Mouse (Mus musculus): ENCODE data around the gene Fam3b. TPM values are rescaled to one million over a fixed set of nuclear protein-coding genes. Genes with fewer than 3 reads are reported as not detected.

Gene Fam3b
- polyA plus RNA-seq, 1 experiment from 2014 or later, result not detected

DNA sequence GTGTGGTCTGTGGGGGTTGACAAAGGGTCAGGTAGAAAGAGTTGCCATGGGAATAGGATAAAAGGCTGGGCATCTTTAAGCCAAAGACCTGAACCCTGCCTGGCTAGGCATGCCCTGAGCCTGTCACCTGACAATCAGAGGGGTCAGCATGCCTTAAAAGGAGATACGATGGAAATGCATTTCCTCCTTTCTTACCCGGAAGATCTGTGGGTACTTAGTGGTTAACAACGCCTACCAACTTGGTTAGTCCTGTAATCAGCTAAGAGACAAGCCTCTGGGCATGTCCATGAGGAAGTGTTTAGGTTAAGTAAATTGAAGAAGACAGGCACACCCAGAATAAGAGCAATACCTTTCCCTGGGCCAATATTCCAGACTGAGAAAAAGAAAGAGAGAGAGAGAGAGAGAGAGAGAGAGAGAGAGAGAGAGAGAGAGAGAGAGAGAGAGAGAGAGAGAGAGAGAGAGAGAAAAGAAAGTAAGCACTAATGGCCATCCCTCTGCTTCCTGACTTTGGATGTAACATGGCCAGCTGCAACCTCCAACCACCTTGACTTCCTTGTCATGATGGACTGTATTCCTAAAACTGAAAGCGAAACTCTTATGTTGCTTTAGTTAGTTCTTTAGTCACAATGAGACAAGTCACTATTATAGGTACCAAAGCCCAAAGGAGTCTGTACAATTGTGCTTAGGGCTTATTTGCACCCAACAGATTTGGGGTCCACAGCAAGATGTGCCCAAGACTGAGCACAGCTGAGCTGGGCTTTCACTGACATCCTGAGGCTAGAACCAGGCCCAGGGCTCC lies 46.4 kb downstream of the Fam3b start:
- Histone ChIP-seq H3K36me3 (ENCODE audit: control insufficient read depth, insufficient read depth, low read length) (no peaks in the 10 kb centered on the region), H3K27me3 (ENCODE audit: control insufficient read depth, insufficient read depth, low read depth, low read length) (no peaks in the 10 kb centered on the region), H3K9ac (ENCODE audit: low read depth, low read length) (no peak overlapping the region), H3K4me2 (ENCODE audit: low read length) (no peak overlapping the region), H3K27ac (ENCODE audit: low read length) (no peak overlapping the region), H3K9me3 (replicated peaks; ENCODE audit: control insufficient read depth, low read length, poor library complexity, severe bottlenecking) (no peaks in the 10 kb centered on the region), H3K4me1 (ENCODE audit: control insufficient read depth, insufficient read depth, low read length) (no peaks in the 10 kb centered on the region), H3K4me3 (ENCODE audit: low read depth, low read length) (no peak overlapping the region)
- 83% methylated on average over 4 of the region's 4 CpGs for WGBS
- no peak for ATAC-seq

DNA sequence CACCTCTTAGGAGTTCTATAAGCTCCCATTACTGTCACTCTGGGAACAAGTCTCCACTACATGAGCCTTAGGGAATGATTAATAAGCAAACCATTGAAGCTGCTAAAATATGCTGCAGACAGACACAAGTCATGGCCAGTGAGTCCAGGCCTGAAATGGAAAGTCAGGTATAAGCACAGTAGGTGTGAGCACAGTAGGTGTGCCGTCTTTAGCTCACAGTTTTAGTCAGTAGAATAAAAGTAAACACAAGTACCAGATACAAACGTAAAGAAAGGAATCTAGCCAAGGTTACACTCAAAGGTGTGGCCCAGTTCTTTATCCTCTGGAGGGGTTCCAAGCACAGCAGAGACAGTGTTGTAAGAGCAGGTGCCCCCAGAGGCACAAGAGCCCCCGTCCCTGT lies 47.1 kb downstream of the Fam3b start:
- Histone ChIP-seq H3K4me2 (ENCODE audit: low read length) (no peak overlapping the region), H3K27ac (ENCODE audit: low read length) (no peak overlapping the region), H3K9me3 (replicated peaks; ENCODE audit: control insufficient read depth, low read length, poor library complexity, severe bottlenecking) (no peaks in the 10 kb centered on the region), H3K27me3 (ENCODE audit: control insufficient read depth, insufficient read depth, low read depth, low read length) (no peaks in the 10 kb centered on the region), H3K4me1 (ENCODE audit: control insufficient read depth, insufficient read depth, low read length) (no peaks in the 10 kb centered on the region), H3K36me3 (ENCODE audit: control insufficient read depth, insufficient read depth, low read length) (no peaks in the 10 kb centered on the region), H3K9ac (ENCODE audit: low read depth, low read length) (no peak overlapping the region), H3K4me3 (ENCODE audit: low read depth, low read length) (no peak overlapping the region)
- WGBS, result 91% methylated on average over 3 of the region's 3 CpGs
- ATAC-seq, result no peak

DNA sequence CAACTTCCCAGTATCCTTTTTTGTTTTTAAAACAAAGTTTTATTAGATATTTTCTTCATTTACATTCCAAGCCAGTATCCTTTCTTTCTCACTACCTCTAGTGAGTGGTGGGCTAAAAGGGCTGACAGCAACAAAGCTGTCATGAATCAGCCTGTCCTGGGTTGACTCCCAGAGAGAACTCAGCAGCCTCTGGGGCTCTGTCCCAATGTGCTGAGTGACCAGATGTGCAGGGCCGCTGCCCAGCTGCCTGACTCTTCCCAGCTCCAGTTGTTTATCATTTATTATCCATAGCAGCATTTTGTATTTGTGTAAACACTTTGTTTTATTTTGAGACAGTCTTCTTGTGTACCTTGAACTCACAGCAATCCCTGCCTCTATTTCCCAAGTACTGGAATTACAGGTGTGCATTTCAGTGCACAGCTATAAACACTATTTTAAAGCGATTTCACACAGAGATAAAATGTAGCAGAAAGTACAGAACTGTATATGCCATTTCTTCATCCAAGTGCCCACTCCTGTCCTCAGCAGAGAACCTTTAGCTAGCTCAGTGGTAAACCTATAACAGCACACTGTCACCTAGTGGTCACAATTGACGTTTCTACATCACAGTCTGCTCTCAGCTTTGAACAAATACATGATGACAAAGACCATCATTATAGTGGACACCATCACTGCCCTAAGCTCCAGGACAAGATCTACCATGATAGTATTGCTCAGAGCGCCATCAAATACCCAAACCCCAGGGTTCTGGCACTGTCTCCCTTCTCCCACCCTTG lies 48.2 kb downstream of the Fam3b start:
- Histone ChIP-seq H3K9ac (ENCODE audit: low read depth, low read length) (no peak overlapping the region), H3K4me1 (ENCODE audit: control insufficient read depth, insufficient read depth, low read length) (no peaks in the 10 kb centered on the region), H3K9me3 (replicated peaks; ENCODE audit: control insufficient read depth, low read length, poor library complexity, severe bottlenecking) (no peaks in the 10 kb centered on the region), H3K27me3 (ENCODE audit: control insufficient read depth, insufficient read depth, low read depth, low read length) (no peaks in the 10 kb centered on the region), H3K27ac (ENCODE audit: low read length) (no peak overlapping the region), H3K36me3 (ENCODE audit: control insufficient read depth, insufficient read depth, low read length) (no peaks in the 10 kb centered on the region), H3K4me2 (ENCODE audit: low read length) (no peak overlapping the region), H3K4me3 (ENCODE audit: low read depth, low read length) (no peak overlapping the region)
- 62% methylated on average over 4 of the region's 4 CpGs for WGBS
- ATAC-seq, result no peak

GRCm38 (mm10) chr16:97462481-97463181 lies 52.0 kb downstream of the Fam3b start, which contains the start of gene Mx1:
Mx1 (minus strand) TSS chr16:97462907.
- H3K4me3 ChIP-seq (ENCODE audit: low read depth, low read length), result no peak within 1 kb of the TSS
- 29% methylated on average over 4 of the region's 4 CpGs for WGBS
- ATAC-seq, result no peak
- no peaks in the 10 kb centered on the region for H3K27me3 ChIP-seq (ENCODE audit: control insufficient read depth, insufficient read depth, low read depth, low read length)
- H3K36me3 ChIP-seq (ENCODE audit: control insufficient read depth, insufficient read depth, low read length), result no peaks in the 10 kb centered on the region
- no peak within 1 kb of the TSS for H3K27ac ChIP-seq (ENCODE audit: low read length)
- H3K4me1 ChIP-seq (ENCODE audit: control insufficient read depth, insufficient read depth, low read length), result no peaks in the 10 kb centered on the region
- H3K9ac ChIP-seq (ENCODE audit: low read depth, low read length), result no peak within 1 kb of the TSS
- no peak within 1 kb of the TSS for H3K4me2 ChIP-seq (ENCODE audit: low read length)
- H3K9me3 ChIP-seq (replicated peaks; ENCODE audit: control insufficient read depth, low read length, poor library complexity, severe bottlenecking), result no peaks in the 10 kb centered on the region

DNA sequence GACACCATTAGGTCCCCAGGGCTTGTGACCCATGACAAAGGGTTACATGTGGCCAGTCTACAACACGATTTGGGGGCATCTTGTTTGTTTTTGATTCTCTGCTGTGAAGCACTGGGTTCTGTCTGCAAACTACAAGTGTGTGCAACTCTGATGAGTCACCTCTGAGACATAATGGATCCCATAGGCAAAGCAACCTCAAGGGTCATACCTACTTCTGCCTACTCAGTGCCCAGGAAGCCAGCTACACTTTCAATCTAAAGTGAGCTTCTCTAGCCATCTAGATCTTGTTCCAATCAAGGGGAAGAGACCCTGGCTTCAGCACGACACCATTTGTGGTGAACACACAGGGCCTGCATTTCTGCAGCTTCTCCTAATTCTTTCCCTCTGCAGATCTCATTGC lies 53.3 kb downstream of the Fam3b start:
- no peak overlapping the region for H3K27ac ChIP-seq (ENCODE audit: low read length)
- WGBS, result 69% methylated on average over 2 of the region's 2 CpGs
- no peaks in the 10 kb centered on the region for H3K9me3 ChIP-seq (replicated peaks; ENCODE audit: control insufficient read depth, low read length, poor library complexity, severe bottlenecking)
- H3K4me3 ChIP-seq (ENCODE audit: low read depth, low read length), result no peak overlapping the region
- no peak overlapping the region for H3K4me2 ChIP-seq (ENCODE audit: low read length)
- H3K4me1 ChIP-seq (ENCODE audit: control insufficient read depth, insufficient read depth, low read length), result no peaks in the 10 kb centered on the region
- no peaks in the 10 kb centered on the region for H3K27me3 ChIP-seq (ENCODE audit: control insufficient read depth, insufficient read depth, low read depth, low read length)
- no peak for ATAC-seq
- no peaks in the 10 kb centered on the region for H3K36me3 ChIP-seq (ENCODE audit: control insufficient read depth, insufficient read depth, low read length)
- H3K9ac ChIP-seq (ENCODE audit: low read depth, low read length), result no peak overlapping the region

- ATAC-seq, result no peak
- no peak overlapping the region for H3K9ac ChIP-seq (ENCODE audit: low read depth, low read length)
- H3K27ac ChIP-seq (ENCODE audit: low read length), result no peak overlapping the region
- no peak overlapping the region for H3K4me3 ChIP-seq (ENCODE audit: low read depth, low read length)
- H3K27me3 ChIP-seq (ENCODE audit: control insufficient read depth, insufficient read depth, low read depth, low read length), result no peaks in the 10 kb centered on the region
- H3K4me2 ChIP-seq (ENCODE audit: low read length), result no peak overlapping the region
- no peaks in the 10 kb centered on the region for H3K4me1 ChIP-seq (ENCODE audit: control insufficient read depth, insufficient read depth, low read length)
- WGBS, result 67% methylated on average over 1 of the region's 1 CpGs
- no peaks in the 10 kb centered on the region for H3K9me3 ChIP-seq (replicated peaks; ENCODE audit: control insufficient read depth, low read length, poor library complexity, severe bottlenecking)
- H3K36me3 ChIP-seq (ENCODE audit: control insufficient read depth, insufficient read depth, low read length), result no peaks in the 10 kb centered on the region
Measured at GRCm38 (mm10) chr16:97459831-97460230, 54.8 kb downstream of the Fam3b start.

DNA sequence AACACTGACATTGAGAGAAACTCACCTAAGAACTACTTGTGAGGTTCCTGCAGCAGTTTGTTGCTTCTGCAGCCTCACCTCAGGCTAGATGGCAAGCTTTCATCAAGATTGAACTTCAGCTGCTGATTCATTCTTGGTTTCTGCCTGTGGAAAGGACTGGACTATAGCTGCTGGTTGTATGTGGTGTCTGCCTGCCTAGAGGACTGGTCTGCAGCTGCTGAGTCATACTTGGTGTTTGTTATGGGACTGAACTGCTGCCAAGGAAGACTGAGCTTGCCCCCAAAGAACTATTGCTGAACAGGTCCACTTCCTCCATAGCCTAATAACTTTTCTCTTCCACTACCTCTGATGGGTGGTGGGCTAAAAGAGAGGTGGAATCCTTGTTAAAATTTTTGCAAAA lies 67.2 kb downstream of the Fam3b start:
- no peaks in the 10 kb centered on the region for H3K36me3 ChIP-seq (ENCODE audit: control insufficient read depth, insufficient read depth, low read length)
- no peaks in the 10 kb centered on the region for H3K4me1 ChIP-seq (ENCODE audit: control insufficient read depth, insufficient read depth, low read length)
- no peak for ATAC-seq
- no peak overlapping the region for H3K4me3 ChIP-seq (ENCODE audit: low read depth, low read length)
- no peaks in the 10 kb centered on the region for H3K9me3 ChIP-seq (replicated peaks; ENCODE audit: control insufficient read depth, low read length, poor library complexity, severe bottlenecking)
- H3K27ac ChIP-seq (ENCODE audit: low read length), result no peak overlapping the region
- H3K4me2 ChIP-seq (ENCODE audit: low read length), result no peak overlapping the region
- H3K27me3 ChIP-seq (ENCODE audit: control insufficient read depth, insufficient read depth, low read depth, low read length), result no peaks in the 10 kb centered on the region
- H3K9ac ChIP-seq (ENCODE audit: low read depth, low read length), result no peak overlapping the region

DNA sequence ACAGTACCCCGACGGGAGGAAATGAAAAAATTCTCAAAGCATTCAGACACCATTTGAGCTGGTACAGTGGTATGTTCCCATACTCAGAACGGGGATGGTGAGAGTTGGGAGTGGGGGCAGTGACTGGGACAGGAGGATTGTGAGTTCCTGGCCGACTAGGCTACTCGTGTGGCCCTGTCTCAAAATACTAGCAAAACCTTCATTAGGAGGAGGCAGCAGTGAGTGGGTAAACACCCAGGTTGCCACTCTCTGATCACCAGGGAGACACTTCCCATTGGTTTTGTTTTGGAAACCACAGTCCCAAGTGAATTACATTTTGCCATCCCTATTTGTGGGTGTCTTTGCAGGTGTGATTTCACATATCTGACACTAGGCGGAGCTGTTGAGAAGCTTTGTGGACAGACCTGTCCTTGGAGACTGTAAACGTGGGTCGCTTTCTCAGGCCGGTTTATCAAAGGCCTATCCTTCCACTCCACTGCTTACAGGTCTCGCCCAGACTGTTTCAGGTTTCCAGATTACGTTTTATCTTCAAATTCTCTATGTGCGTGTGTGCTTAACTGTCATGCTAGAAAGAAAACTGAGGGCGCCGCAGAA lies 70.8 kb downstream of the Fam3b start:
- H3K4me2 ChIP-seq (ENCODE audit: low read length), result no peak overlapping the region
- no peak overlapping the region for H3K9ac ChIP-seq (ENCODE audit: low read depth, low read length)
- no peak overlapping the region for H3K27ac ChIP-seq (ENCODE audit: low read length)
- ATAC-seq, result no peak
- WGBS, result 51% methylated on average over 14 of the region's 14 CpGs
- H3K4me1 ChIP-seq (ENCODE audit: control insufficient read depth, insufficient read depth, low read length), result no peaks in the 10 kb centered on the region
- H3K36me3 ChIP-seq (ENCODE audit: control insufficient read depth, insufficient read depth, low read length), result no peaks in the 10 kb centered on the region
- H3K4me3 ChIP-seq (ENCODE audit: low read depth, low read length), result no peak overlapping the region
- H3K9me3 ChIP-seq (replicated peaks; ENCODE audit: control insufficient read depth, low read length, poor library complexity, severe bottlenecking), result no peaks in the 10 kb centered on the region
- no peaks in the 10 kb centered on the region for H3K27me3 ChIP-seq (ENCODE audit: control insufficient read depth, insufficient read depth, low read depth, low read length)
